Mouse (Mus musculus) gastrocnemius, adult 18-20 months (tissue): Measurements from ENCODE around the gene Polh. TPM values are rescaled to one million over a fixed set of nuclear protein-coding genes. Genes with fewer than 3 reads are reported as not detected.

Experiments
- DNase-seq: peaks from one replicate; pipeline ENCODE4 v3.0.0; 2021; ENCODE audit warnings: low spot score
- long read RNA-seq, 2 experiments: library from polyadenylated mRNA; stranded (forward); transcript quantifications; one replicate each; pipeline ENCODE4 v2.0.0; 2021
- total RNA-seq, 2 experiments: library from RNA; stranded (reverse); gene quantifications; 2 replicates each; pipeline ENCODE4 v1.2.3; 2021

The Polh gene
- 10 to 100 TPM; 12.0 to 12.7 TPM for total RNA-seq
- long read RNA-seq, experiment 1, partial matches to known transcripts, result 1 of 4 reads
- long read RNA-seq, experiment 1, other reads (novel, unspliced or antisense), result 0 of 4 reads
- long read RNA-seq, experiment 2, partial matches to known transcripts, result 0 of 1 reads
- long read RNA-seq, experiment 2, other reads (novel, unspliced or antisense), result 0 of 1 reads

DNA sequence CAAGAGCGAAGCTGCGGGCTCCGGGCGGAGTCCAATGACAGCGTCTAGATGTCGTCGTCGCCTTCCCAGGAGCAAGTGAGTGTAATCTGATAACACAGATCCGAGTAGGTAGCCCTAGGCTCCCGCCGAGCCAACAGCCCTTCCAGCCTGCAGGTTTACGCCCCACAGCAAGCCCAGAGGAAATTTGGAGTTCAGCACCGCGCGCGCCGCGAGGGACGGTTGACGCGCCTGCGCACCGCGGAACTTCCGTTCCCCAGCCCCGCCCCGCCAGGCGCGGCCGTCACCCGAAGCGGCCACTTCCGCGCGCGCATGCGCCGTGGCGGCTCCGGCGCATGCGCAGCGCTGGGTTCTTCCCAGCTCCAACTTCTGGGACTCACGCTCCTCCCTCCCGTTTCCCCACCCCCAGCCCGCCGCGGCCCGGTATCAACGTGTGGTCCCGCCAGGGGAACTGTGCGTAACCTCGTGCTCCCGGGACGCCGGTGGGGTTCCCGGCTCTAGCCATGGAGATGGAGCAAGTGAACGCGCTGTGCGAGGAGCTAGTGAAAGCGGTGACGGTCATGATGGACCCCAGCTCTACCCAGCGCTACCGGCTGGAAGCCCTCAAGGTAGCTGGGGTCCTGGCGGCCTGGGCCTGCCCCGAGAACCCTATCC, at the start of gene Polh, which contains the start of gene Xpo5:
Polh (minus strand) TSS at position 225 of the 651 bp plus-strand sequence.
Xpo5 (plus strand) TSS at position 362 of the 651 bp plus-strand sequence.
- DNase-seq, result peak; percentile 90

DNA sequence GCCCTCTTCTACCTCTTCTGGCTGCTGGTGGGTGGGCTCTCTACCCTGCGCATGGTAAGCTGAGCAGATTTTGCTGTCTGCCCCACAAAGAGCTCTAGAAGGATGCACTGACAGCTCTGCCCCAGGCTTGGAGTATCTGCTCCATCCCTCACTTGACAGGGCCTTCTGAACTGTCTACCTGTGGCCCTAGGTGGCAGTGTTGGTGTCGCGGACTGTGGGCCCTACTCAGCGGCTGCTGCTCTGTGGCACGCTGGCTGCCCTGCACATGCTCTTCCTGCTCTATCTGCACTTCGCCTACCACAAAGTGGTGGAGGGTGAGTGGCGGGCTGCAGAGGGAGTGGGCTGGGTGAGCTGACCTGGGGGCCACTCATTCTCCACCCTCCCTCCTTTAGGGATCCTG, 48.7 kb upstream of the Polh start:
- no peak for DNase-seq

DNA sequence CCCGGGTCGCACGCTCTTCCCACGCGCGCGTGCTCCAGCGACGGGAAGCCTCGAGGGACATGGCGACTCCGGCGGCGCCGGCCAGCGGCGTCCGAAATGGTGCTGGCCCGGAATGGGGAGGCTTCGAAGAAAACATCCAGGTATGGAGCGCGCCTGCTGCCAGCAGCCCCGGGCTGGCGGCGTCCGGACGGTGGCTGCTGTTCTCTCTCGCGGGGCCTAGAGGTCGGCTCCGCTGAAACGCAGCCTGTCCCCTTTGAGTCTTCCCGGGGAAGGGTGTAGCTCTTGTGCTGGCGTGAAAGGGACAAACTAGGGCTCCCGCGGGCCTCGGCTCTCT, 45.7 kb upstream of the Polh start:
- DNase-seq, result no peak

DNA sequence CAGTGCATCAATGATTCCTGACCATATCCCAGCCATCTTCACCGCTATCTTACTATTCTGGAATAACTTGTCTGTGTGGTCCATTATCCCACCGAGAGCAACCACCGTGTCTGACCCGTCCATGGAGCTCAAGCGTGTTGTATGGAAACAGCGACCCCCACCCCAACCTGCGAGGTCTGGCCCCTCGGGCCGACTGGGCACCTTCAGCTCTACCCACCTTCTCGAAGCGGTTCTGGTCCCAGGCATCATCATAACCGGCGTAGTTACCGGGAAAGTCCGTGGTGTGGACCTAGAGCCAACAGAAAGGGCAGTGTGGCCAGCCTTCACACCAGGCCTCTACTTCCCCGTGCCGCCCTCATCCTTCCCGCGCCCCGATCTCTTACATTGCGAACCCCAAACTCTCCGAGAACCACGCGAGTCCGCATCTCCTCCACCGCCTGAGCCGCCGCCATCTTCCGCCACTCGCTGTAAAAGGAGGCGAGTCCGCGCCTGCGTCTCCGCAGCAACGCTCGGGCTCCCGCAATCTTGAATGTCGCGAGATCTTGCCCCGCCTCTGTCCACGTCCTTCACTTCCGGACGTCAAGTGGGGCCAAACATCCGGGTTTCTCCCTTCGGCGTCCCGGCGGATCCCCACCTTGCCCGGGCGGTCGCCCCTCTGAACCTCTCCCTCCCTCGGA, 45.2 kb upstream of the Polh start, which contains the start of the genes Polr1c and Yipf3:
Polr1c (minus strand) TSS at position 543 of the 677 bp plus-strand sequence.
Yipf3 (plus strand) TSS at position 569 of the 677 bp plus-strand sequence.
- DNase-seq, result peak; percentile 97

DNA sequence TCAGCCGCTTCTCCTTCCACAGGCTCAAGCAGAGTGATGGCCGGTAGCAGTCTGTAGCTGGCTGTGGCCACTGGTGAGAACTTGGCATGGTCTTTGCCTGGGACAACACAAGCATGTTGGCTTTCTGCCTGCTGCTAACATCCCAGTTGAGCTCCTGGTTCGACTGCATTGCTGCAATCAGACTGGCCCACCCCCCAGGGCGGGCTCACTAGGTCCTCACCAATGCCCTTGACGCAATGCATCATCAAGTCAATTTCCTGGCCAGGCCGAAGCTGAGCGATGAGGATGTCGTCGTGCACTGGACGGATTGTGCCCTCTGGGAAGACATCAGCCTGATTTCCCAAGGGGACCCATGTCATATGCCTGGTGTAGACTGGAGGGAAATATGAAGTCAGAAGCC, 42.1 kb upstream of the Polh start:
- DNase-seq, result no peak

DNA sequence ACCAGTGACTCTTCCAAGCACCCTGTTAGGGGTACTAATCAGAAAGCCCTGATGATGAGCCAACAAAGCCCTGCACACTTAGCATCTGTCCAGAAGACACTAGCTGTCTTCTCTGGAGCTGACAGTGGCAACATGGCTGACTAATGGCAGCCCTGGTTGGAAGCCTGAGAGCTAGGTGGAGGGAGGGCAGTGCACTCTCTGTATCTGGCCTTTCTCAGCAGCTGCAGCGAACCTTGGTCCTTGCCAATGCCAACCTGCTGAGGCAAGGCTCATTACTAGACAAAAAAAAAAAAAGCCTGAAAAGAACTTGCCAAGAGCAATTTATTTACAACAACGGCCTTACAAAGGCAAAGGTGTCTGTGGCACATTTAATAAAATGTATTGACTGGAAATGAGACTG, 41.2 kb upstream of the Polh start:
- no peak for DNase-seq

DNA sequence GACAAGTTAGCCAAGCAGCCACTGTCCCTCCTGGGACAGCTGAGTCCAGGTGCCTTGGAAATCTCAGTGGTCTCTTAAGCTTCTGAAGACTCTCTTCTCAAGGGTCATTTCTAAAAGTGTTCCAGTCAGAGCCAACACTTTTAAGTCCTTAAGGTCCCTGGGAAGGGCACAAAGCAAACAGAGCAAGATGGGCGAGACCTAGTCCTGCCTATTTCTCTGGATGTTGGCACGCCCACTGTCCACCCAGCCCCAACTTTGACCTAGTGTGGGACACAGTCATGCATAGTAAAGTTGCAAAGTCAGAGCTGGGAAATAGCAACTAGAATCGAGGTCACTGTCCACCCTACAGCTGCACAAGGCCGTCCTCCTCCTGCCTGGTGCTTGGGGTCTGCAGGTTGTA, 40.5 kb upstream of the Polh start:
- DNase-seq, result no peak

DNA sequence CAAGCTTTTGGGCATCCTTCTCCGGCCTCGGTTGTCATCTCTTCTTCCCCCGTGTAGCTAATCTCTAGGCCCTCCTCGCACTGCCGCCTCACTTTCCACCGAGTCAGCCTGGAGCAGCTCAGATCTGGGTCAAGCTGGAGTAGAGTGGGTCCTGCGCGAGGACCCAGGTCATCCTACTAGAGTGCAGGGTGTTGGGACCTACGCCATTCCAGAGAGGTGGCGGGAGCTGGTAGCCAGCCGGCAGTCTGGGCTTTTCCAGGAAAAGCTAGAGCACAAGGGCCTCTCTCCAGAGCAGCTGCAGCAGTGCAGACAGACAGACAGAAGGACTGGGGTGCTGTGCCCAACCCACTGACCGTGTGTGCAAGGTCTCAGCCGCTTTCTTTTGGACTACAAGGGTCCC, 39.8 kb upstream of the Polh start:
- DNase-seq, result no peak

DNA sequence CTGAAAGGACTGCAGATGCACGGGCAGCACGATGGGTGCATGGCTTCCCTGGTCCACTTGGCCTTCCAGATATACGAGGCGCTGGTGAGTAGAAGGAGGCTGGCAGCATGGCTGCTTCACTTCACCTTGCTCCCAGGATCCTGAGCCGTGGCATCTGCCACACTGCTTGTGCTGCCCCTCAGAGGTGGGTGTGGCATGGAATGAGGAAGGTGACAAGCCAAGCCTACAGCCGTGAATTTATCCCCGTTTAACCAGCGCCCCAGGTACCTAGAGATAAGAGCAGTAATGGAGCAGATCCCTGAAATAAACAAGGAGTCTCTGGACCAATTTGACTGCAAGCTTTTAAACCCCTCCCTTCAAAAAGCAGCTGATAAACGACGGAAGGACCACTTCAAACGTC, 39.0 kb upstream of the Polh start:
- no peak for DNase-seq

DNA sequence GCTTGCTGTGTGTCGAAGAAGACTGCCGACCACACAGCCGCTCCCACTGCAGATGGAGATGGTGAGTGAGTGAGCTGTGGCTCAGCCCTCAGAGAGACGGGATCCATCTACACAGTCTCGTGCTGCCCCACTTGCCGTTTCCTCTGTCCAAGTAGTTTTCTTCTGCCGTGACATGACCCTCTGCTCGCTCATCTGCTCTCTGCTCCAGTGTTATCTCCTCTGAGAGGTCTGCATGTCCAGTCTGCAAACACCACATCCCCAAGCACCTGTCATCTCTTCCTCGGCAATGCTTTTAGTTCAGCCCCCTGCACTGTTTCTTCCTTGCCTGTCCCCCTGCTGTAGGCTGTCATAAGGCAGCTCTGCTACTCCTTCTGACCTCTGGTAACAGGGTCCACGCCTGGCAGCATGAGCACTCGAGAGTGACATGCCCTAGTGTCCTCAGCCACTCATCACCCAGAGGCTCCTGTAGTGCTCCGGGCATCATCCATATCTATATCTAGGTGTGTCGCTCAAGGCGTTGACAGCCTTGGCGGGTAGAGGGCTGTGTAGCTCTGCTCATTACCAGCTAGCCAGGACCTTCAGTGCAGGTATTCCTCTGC, 37.2 kb upstream of the Polh start:
- no peak for DNase-seq

DNA sequence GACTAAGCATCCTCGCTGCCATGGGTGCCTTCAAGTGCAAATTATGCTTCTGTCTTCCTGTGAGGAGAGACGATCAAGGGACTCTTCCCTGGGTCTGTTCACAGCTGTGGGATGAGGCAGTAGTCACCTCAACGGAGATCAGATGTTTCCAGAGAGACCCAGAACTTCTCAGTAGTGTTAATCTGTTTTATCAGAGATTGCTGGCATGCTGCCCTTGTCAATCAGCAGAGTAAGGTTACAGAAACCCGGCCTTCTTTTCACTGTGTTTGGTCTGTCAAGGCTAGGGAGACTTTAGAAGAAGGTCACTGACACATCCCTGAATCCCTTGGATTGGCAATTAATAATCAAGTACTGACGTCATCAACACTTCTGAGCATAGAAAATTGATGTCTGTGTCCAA, 35.0 kb upstream of the Polh start:
- no peak for DNase-seq

DNA sequence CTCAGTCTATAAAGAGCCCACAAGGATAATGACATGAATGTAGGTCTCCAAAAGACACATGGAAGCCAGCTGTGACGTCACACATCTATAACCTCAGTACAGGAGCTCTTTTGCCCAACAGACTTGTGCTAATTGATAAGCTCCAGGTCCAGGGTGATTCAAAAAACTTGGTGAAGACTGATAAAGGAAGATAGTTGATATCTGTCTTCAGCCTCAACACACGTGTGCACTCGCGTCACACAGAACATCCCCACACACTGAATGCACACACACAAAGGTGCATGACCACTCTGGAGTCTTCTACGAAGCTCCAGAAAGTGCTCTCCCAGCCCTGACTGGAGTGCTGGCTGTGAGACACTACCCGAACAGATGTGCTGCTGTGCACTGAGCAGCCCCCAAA, 34.6 kb upstream of the Polh start:
- DNase-seq, result no peak

DNA sequence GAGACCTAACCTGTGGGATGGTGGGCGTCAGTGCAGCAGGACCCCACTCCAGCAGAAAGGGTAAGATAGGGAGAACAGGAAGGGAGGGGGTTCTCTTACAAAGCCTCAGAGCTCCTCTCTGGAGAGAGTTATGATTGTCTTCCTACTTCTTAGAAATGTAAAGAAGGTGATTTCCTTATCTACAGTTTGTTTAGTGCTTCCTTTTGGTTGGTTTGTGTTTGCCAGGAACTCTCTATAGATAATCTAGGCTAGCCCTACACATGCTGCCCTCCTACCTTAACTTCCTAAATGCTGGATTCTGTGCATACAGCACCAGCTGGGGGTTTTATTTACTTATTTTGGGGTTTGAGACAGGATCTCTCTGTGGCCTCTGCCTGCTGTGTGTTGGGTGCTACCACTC, 33.6 kb upstream of the Polh start:
- DNase-seq, result no peak

DNA sequence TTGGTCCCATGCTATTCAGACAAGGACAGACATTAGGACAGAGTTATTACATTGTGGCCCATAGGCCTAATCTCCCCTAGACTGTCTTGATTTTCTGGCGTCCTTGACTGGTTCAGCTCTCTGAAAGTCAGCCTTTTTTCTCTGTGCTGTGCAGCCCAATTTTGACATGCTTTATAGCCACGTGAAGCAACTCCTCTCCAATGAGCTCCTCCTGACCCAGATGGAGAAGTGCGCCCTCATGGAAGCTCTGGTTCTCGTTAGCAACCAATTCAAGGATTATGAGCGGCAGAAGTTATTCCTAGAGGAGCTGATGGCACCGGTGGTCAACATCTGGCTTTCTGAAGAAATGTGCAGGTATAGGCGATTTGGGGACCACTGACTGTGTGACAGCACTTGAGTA, 25.1 kb upstream of the Polh start:
- no peak for DNase-seq

DNA sequence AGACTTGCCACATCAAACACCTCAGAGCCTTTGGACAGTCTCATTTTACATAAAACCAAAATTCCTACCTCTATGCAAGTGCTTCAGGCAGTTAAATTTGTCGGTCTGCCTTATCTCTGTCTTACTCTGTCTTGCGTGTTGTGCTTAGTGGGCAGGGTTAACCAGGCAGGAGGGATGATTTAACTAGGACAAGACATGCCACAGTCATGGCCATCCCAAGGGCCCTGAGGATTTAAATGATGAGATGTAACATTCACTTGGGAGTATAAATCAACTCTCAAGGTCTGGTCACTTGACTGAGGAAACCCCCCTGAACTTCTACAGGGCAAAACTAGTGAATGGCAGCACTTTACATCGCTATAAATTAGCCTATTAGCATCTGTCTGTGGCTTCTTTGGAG, 19.2 kb upstream of the Polh start:
- no peak for DNase-seq

DNA sequence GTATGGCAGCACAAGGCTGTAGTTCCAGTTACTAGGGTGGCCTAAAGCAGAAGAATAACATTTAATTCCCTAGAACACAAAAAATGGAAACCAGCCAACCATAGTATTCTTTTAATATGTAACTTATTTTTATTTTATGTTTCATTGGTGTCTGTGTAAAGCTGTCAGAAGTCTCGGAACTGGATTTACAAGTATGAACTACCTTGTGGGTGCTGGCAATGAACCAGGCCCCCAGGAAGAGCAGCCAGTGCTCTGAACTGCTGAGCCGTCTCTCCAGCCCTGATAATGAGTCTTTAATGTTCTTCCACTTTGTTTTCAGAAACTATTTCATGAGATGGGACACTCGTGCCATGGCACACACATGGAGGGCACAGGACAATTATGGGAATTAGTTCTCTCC, 8.1 kb upstream of the Polh start:
- no peak for DNase-seq

DNA sequence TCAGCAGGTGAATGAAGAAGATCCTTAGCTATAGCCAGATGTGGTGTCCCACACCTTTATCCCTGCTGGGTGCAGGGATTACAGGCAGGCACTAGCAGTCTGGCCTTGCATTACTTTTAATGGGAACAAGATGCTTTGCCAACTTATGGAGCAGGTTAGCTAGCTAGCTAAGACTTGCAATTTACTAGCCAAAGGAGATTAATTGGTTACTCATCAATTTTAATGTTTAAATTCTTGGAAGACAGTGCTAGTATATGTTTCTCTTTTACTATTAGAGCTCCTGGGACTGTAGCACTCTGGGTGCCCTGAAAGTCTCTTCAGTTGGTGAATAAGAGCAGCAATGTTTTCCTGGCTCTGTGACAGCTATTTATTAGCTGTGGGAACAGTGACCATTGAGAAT, 4.2 kb upstream of the Polh start:
- DNase-seq, result no peak

DNA sequence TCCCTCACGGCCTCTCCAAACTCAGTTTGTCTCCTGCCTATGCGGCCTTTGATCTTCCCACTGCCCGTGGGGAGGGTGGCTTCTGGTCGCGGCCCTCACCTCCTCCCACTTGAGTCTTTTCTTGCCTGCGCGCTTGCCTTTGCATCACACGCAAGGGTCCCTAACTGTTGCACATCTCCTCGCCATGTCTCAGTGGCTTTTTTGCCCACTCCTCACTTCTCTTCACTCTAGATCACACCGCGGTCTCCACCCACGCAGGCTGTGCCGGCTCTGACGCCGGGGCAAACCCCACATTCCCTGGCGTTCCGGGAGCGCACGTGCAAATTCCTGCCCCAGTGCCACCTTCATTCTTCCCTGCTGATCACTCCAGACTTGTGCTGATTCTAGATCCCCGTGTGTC, 633 bp upstream of the Polh start:
- peak; percentile 28 for DNase-seq

DNA sequence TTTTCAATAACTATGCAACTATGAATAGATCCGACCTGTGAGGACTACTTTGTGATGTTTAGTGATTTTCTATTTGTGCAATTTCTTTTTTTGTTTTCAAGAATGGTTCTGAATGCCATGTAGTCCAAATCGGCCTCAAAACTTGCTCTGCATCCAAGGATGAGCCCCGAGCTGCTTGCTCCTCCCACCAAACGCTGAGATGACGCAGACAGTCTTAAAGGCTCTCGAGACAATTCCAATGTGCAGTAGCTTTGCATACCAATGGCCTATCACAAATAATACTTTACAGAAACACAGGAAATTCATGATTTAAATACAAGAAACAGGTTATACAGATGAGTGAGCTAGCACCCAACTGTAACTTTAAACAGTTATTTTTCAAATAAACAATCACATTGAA, 1.3 kb downstream of the Polh start:
- DNase-seq, result no peak

DNA sequence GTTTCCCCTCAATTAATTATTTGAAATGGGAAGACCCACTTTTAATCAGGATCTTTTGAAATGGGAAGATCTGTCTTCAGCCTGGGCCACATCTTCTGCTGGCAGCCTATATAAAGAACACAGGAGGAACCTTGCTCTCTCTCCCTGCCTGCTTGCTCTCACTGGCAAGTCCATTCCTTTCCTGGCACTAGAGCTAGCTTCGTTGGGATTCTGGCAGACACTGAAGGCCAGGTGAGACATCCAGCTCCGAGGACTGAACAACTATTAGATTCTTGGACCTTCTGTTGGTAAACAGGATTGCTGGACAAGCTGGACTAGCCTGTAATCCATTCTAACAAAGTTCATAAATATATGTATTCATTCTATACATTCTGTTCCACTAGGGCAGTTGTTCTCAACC, 13.6 kb downstream of the Polh start:
- DNase-seq, result no peak

DNA sequence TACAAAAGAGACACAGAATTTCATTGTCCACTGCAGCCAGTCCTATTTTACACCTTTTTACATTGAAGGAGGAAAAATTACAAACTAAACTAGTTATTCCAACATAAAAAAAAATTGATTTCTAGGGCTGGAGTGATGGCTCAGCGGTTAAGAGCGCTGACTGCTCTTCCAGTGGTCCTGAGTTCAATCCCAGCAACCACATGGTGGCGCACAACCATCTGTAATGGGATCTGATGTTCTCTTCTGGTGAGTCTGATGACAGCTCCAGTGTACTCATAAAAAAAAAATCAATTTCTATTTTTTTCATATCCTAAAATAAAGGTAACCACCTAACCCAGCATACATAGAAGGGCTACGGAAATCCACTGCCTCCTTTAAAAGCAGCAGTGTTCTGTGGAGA, 20.2 kb downstream of the Polh start:
- DNase-seq, result no peak

DNA sequence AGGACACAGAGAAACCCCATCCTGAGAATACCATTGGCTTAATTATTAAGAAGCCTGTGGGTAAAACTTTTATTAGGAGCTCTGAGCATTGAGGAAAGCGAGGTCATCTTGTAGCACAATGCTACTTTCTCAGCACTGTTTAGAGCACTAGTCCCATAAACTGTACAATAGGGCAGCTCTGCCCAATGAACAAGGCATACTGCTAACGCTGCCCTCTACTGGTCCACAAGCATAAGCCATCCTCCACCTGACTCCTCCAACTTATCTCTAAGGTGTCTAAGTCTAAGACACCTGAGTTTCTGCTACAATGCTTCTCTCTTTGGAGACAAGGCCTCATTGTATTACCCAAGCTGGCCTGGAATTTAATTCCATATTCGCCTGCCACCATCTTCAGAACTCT, 31.9 kb downstream of the Polh start:
- DNase-seq, result no peak

DNA sequence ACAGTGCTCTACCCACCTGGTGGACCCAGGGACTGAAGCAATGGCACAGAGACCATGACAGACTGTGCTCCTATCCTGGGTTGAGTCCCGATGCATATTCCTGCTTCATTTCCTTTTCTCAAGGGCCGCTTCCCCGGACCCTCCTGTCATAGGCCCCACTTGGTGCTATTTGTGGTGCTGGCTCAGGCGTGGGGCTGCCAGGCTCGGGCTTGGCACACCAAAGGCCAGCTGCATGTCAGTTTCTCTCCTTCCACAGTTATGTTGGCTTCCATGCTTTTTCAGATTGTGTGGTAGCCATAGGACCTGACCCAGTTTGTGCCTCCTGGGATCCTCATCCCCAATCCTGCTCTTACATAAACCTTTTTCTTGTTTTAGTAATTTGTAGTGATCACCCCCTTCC, 33.7 kb downstream of the Polh start:
- no peak for DNase-seq
